Mouse (Mus musculus): Measurements from ENCODE around the gene Prg2. TPM values are rescaled to one million over a fixed set of nuclear protein-coding genes. Genes with fewer than 3 reads are reported as not detected.

Gene Prg2
- total and polyA plus RNA-seq, 3 experiments, result 0.17 to 0.42 TPM; not detected in 1

- Histone ChIP-seq H3K36me3 (ENCODE audit: control insufficient read depth in 1 of 2, insufficient read depth in 2 of 2, low read length in 2 of 2) (peaks cover 0 to 22% of the 10 kb centered on the region in 2 experiments; a peak in 3 of 4 replicates), H3K4me3 (ENCODE audit: control insufficient read depth in 1 of 2, insufficient read depth in 1 of 2, low read depth in 2 of 2, low read length in 2 of 2) (peak within 1 kb of the TSS; percentile 85 to 93), H3K27ac (ENCODE audit: control insufficient read depth, low read depth, low read length) (peak within 1 kb of the TSS; percentile 99), H3K79me2 (ENCODE audit: control insufficient read depth, insufficient read depth, low read length, poor library complexity) (peaks cover 27% of the 10 kb centered on the region), H3K9ac (ENCODE audit: control insufficient read depth, low read depth, low read length, poor library complexity, severe bottlenecking) (peak within 1 kb of the TSS; percentile 96), H3K4me1 (ENCODE audit: control insufficient read depth in 1 of 2, insufficient read depth in 2 of 2, low read length in 2 of 2) (peaks cover 9 to 20% of the 10 kb centered on the region in 2 experiments), H3K27me3 (ENCODE audit: control insufficient read depth in 1 of 2, insufficient read depth in 2 of 2, low read length in 2 of 2) (no peaks in the 10 kb centered on the region), H3K9me3 (replicated peaks; ENCODE audit: insufficient read depth, low read length) (no peaks in the 10 kb centered on the region)
- peak; percentile 34; the same call in 1 of the 2 replicates for TF ChIP-seq TBP (IDR thresholded peaks at IDR 0.05; ENCODE audit: low read depth, low read length)
- TF ChIP-seq POLR2A (IDR thresholded peaks at IDR 0.05; ENCODE audit: control insufficient read depth in 1 of 2, insufficient read depth in 1 of 2, low read depth in 1 of 2, low read length in 2 of 2, poor library complexity in 1 of 2), result peak; percentile 84 to 90
- TF ChIP-seq MYB (IDR thresholded peaks at IDR 0.05; ENCODE audit: low read depth, low read length), result no peak
- TF ChIP-seq EP300 (IDR thresholded peaks at IDR 0.05; ENCODE audit: low read depth in 1 of 2, low read length in 2 of 2), result peak; percentile 23 to 32; a peak in 1 of 4 replicates
- TF ChIP-seq ZNF384 (IDR thresholded peaks at IDR 0.05; ENCODE audit: low read depth, low read length), result peak; percentile 64
- TF ChIP-seq E2F4 (IDR thresholded peaks at IDR 0.05; ENCODE audit: borderline replicate concordance, low read depth, low read length), result peak; percentile 73; the same call in 1 of the 2 replicates
- peak; percentile 84 for TF ChIP-seq ZMIZ1 (IDR thresholded peaks at IDR 0.05; ENCODE audit: low read depth, low read length)
- TF ChIP-seq MAX (IDR thresholded peaks at IDR 0.05; ENCODE audit: low read length), result peak; percentile 68; the same call in 1 of the 2 replicates
- no peak for TF ChIP-seq MAZ (IDR thresholded peaks at IDR 0.05; ENCODE audit: low read depth, low read length)
- peak; percentile 63 for TF ChIP-seq GATA1 (IDR thresholded peaks at IDR 0.05; ENCODE audit: low read depth, low read length)
- no peak for TF ChIP-seq TAL1 (IDR thresholded peaks at IDR 0.05; ENCODE audit: low read length)
- no peak for TF ChIP-seq USF1 (IDR thresholded peaks at IDR 0.05; ENCODE audit: low read depth, low read length)
- TF ChIP-seq MYC (IDR thresholded peaks at IDR 0.05; ENCODE audit: low read depth, low read length), result no peak
- no peak for TF ChIP-seq USF2 (IDR thresholded peaks at IDR 0.05; ENCODE audit: borderline replicate concordance in 1 of 2, insufficient read depth in 1 of 2, low read depth in 1 of 2, low read length in 2 of 2)
- TF ChIP-seq NELFE (IDR thresholded peaks at IDR 0.05; ENCODE audit: low read depth, low read length), result peak; percentile 86
- TF ChIP-seq SIN3A (IDR thresholded peaks at IDR 0.05; ENCODE audit: low read length), result peak; percentile 71
- TF ChIP-seq POLR2AphosphoS2 (IDR thresholded peaks at IDR 0.05; ENCODE audit: low read length), result peak; percentile 76; the same call in 1 of the 2 replicates
- TF ChIP-seq MXI1 (IDR thresholded peaks at IDR 0.05; ENCODE audit: low read depth, low read length), result peak; percentile 46; the same call in 1 of the 2 replicates
- TF ChIP-seq HCFC1 (IDR thresholded peaks at IDR 0.05; ENCODE audit: low read depth, low read length), result no peak; the same call in 1 of the 2 replicates
- TF ChIP-seq CHD2 (IDR thresholded peaks at IDR 0.05; ENCODE audit: low read length), result no peak
- DNase-seq (ENCODE audit: low read depth, low spot score), result peak; percentile 96
Measured at GRCm38 (mm10) chr2:84936474-84937429, 43.5 kb upstream of the Prg2 start, which contains the start of gene Slc43a3. Gene Slc43a3 (plus strand): TSS chr2:84936579.

Data from MEL (cell line).